Mouse (Mus musculus) olfactory bulb, adult 2 months (tissue): Measurements from ENCODE around the gene Eef2k.

Experiments
- CTCF ChIP-seq: fragments of 200-500 bp; IDR thresholded peaks from 2 replicates; pipeline ENCODE4 v1.5.1; 2012; ENCODE audit warnings: low read depth, mild to moderate bottlenecking, low read length, moderate library complexity; ENCODE audit not compliant: insufficient read depth
- POLR2A ChIP-seq: fragments of 200-500 bp; IDR thresholded peaks from 2 replicates; pipeline ENCODE4 v1.6.1; 2012; ENCODE audit warnings: mild to moderate bottlenecking, low read depth, low read length, moderate library complexity; ENCODE audit not compliant: insufficient read depth

DNA sequence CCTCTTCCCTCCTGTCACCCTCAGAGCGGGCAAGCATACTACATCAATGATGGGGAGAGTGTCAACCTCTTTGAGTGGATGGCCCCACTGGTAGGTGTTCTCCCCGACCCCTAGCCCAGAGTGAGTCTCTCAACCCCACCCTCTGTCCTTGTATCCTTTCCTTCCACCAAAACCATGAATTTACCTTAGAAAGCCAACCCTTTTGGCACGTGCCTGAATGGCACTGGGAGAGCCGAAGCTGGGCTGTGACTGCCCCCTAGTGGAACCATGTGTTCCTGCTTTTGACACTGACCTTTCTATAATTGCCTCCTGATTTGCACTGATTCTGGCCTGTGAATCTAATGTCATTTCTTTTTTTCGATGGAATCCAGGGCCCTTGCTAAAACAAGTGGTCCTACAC, 19.4 kb upstream of the Eef2k start:
- TF ChIP-seq CTCF (peak; percentile 37; the same call in 1 of the 2 replicates), POLR2A (no peak)
